Mouse (Mus musculus) B cell, adult 62 days (primary cell): ENCODE data around the gene Med20. TPM values are rescaled to one million over a fixed set of nuclear protein-coding genes. Genes with fewer than 3 reads are reported as not detected.

Source experiments
- total RNA-seq: library from RNA; stranded (reverse); gene quantifications from 4 replicates; pipeline ENCODE4 v1.2.4, GENCODE M21; 2023

Med20 gene
- total RNA-seq: 61.8 to 75.2 TPM (median 65.8 TPM) in 4 replicates

DNA sequence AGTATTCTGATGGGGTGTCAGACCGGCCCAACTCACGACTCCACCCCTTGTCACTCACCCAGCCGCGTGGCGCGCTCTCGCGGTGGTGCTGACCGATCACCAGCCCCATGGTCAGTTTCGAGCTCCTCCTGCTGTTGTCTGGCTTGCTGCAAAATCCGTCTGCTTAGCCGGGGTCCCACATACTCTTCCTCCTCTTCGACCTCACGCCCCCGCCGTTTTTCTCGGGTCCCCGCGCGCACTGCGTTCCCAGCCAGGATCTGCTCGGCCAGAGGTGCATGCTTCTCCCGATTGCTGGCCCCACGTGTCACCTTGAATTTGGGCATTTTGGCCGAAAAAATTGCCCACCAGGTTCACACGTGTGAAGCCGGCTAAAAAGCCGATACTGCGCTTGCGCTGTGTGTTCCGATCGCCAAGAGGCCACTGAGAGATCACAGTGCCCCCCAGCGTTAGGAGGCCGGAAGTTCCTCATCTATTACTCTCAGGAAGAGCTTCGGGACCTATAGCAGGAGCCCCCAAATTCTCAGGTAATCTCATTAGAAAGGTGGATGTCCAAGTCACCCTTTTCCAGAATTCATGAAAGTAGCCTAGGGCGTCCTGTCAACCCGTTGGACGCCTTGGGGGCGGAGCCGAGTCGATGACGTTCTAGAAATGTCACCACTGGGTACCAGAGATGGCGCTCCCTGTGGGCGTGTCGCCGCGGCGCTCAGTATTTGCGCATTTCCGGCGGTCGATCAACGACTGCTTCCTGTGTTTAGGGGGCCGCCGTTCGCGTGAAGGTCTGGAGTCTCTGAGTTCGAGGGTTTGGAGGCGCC lies at the start of gene Med20, which contains the start of the genes Bysl and Gm20517:
TSS of gene Med20 (plus strand) at position 734 of the 812 bp plus-strand sequence.
TSS of gene Bysl (minus strand) at position 644 of the 812 bp plus-strand sequence.
TSS of gene Gm20517 (plus strand) at position 741 of the 812 bp plus-strand sequence.

DNA sequence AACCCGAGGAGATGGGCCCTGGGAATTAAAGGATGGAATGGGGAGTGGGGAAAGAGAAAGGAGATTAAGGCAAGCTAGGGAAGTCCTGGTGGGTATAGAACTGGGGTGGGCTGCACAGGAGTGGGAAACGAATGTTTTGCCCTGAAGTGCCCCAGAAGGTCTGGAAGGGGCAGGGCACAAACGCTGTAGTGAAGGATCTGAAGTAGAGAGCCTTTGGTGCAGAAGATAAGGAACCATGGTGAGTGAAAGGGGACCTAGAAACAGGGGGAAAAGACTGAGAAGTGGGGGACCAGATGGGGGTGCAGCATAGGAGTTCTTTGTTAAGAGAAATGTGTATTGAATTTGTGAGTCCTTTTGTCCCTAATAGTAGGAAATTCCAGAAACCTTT lies 19.3 kb downstream of the Med20 start, which contains the start of gene Usp49:
TSS of gene Usp49 (plus strand) at position 13 of the 388 bp plus-strand sequence.

Other genes starting within 250 kb of the Med20 start
- 19.6 to 22.4 TPM (median 20.6 TPM) in 4 replicates for gene Mrps10, start 242.7 kb upstream of the Med20 start, total RNA-seq
- 1.1 to 1.8 TPM (median 1.4 TPM) in 4 replicates for gene Guca1b, start 226.2 kb upstream of the Med20 start, total RNA-seq
- gene Guca1a, start 211.0 kb upstream of the Med20 start, total RNA-seq: 0.91 TPM in 1 of 4 replicates, not detected in the others
- gene AI661453, start 175.0 kb upstream of the Med20 start, total RNA-seq: not detected in 4 replicates
- gene 1700001C19Rik, start 174.2 kb upstream of the Med20 start, total RNA-seq: not detected in 4 replicates
- gene Taf8, start 109.3 kb upstream of the Med20 start, total RNA-seq: 76.6 to 85.3 TPM (median 77.8 TPM) in 4 replicates
- gene Ccnd3, start 106.5 kb upstream of the Med20 start, total RNA-seq: 147 to 192 TPM (median 161 TPM) in 4 replicates
- gene Bysl, start 90 bp upstream of the Med20 start, total RNA-seq: 13.3 to 15.3 TPM (median 14.3 TPM) in 4 replicates
- gene Gm20517, start within 50 bp of the Med20 start, total RNA-seq: 2.9 to 7.7 TPM (median 6.3 TPM) in 4 replicates
- gene Usp49, start 19.1 kb downstream of the Med20 start, total RNA-seq: 6.7 to 9.7 TPM (median 8.1 TPM) in 4 replicates
- 139 to 163 TPM (median 141 TPM) in 4 replicates for gene Tomm6, start 76.8 kb downstream of the Med20 start, total RNA-seq
- 0.41 to 4.3 TPM (median 1.3 TPM) in 4 replicates for gene Frs3, start 77.4 kb downstream of the Med20 start, total RNA-seq
- 0.24 TPM in 1 of 4 replicates, not detected in the others for gene Gm21981, start 82.9 kb downstream of the Med20 start, total RNA-seq
- not detected in 4 replicates for gene Prickle4, start 83.2 kb downstream of the Med20 start, total RNA-seq
- not detected in 4 replicates for gene Pgc, start 115.3 kb downstream of the Med20 start, total RNA-seq
- 173 to 190 TPM (median 184 TPM) in 4 replicates for gene Tfeb, start 125.4 kb downstream of the Med20 start, total RNA-seq
- not detected in 4 replicates for gene Mdfi, start 223.1 kb downstream of the Med20 start, total RNA-seq